ENCODE assay signal across 9 mouse cellular contexts in the genomic region with DNA sequence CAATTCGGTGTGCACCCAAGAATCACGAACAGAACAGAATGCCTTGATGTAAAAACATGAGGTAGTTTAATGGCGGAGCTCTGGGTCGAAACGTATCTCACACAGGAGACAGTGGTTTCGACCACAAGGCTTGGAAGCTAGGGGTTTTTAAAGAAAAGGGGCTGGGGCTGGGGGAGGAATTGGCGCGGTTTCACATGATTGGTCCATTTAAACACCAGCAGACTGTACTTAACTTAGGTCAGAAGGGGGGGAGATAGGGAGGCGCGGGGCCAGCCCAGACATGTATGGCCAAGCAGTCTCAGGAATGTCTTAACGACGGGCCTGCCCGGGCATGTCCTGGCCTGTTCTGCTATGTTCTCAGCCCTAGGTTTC. TPM values are rescaled to one million over a fixed set of nuclear protein-coding genes. Genes with fewer than 3 reads are reported as not detected.
"Had no signal": no experiment of that assay in that cellular context is flagged by ENCODE, and none has a peak within 500 bp of the region (broad histone marks: within the 10 kb centered on the region; RNA-seq: fewer than 3 reads in every experiment).

No protein-coding gene starts in this region.

RNA-seq across cellular contexts. Expression of gene Tcte3, which starts 12.5 kb away (rescaled TPM):
- total RNA-seq: midbrain, postnatal 0 days; monocyte, adult 5-6 weeks had no signal
- polyA plus RNA-seq: lung, embryonic 14.5 days; macrophage; midbrain, embryonic 11.5 days; midbrain, embryonic 13.5 days; midbrain, postnatal 0 days; neural tube, embryonic 15.5 days; spleen, adult 2 months; stomach, embryonic 15.5 days had no signal
